Mouse (Mus musculus): Measurements from ENCODE around the gene Myo18a.

The Myo18a gene

GRCm38 (mm10) chr11:77771879-77772713 lies 9.1 kb downstream of the Myo18a start:
- DNase-seq (ENCODE audit: low spot score): no peak

GRCm38 (mm10) chr11:77775701-77776400 lies 12.8 kb downstream of the Myo18a start:
- peak; percentile 68 for DNase-seq (ENCODE audit: low spot score)

GRCm38 (mm10) chr11:77777436-77777835 lies 14.4 kb downstream of the Myo18a start:
- no peak for DNase-seq (ENCODE audit: low spot score)

- no peak for DNase-seq (ENCODE audit: low spot score)
Measured at GRCm38 (mm10) chr11:77777937-77778336, 14.9 kb downstream of the Myo18a start.

- no peak for DNase-seq (ENCODE audit: low spot score)
Measured at GRCm38 (mm10) chr11:77779240-77779639, 16.2 kb downstream of the Myo18a start.

GRCm38 (mm10) chr11:77781088-77781487 lies 18.0 kb downstream of the Myo18a start:
- DNase-seq (ENCODE audit: low spot score): peak; percentile 64

- no peak for DNase-seq (ENCODE audit: low spot score)
Measured at GRCm38 (mm10) chr11:77782104-77782815, 19.2 kb downstream of the Myo18a start.

GRCm38 (mm10) chr11:77783211-77783746 lies 20.2 kb downstream of the Myo18a start:
- DNase-seq (ENCODE audit: low spot score): no peak

GRCm38 (mm10) chr11:77783747-77784646 lies 21.0 kb downstream of the Myo18a start:
- DNase-seq (ENCODE audit: low spot score): peak; percentile 54

GRCm38 (mm10) chr11:77784894-77785293 lies 21.8 kb downstream of the Myo18a start:
- DNase-seq (ENCODE audit: low spot score): no peak

GRCm38 (mm10) chr11:77785396-77785767 lies 22.3 kb downstream of the Myo18a start:
- DNase-seq (ENCODE audit: low spot score): no peak

GRCm38 (mm10) chr11:77785768-77786561 lies 22.9 kb downstream of the Myo18a start:
- DNase-seq (ENCODE audit: low spot score): peak; percentile 74

GRCm38 (mm10) chr11:77787707-77788106 lies 24.7 kb downstream of the Myo18a start, which contains the start of gene Gm10277:
Gene Gm10277 (minus strand): TSS chr11:77787747.
- no peak for DNase-seq (ENCODE audit: low spot score)

- no peak for DNase-seq (ENCODE audit: low spot score)
Measured at GRCm38 (mm10) chr11:77789512-77789911, 26.5 kb downstream of the Myo18a start.

GRCm38 (mm10) chr11:77790286-77790685 lies 27.2 kb downstream of the Myo18a start:
- DNase-seq (ENCODE audit: low spot score): no peak

- DNase-seq (ENCODE audit: low spot score): no peak
Measured at GRCm38 (mm10) chr11:77791241-77791727, 28.2 kb downstream of the Myo18a start.

- DNase-seq (ENCODE audit: low spot score): peak; percentile 94
Measured at GRCm38 (mm10) chr11:77791752-77792565, 28.9 kb downstream of the Myo18a start.

GRCm38 (mm10) chr11:77792566-77792909 lies 29.5 kb downstream of the Myo18a start:
- DNase-seq (ENCODE audit: low spot score): no peak

- peak; percentile 98 for DNase-seq (ENCODE audit: low spot score)
Measured at GRCm38 (mm10) chr11:77793238-77793930, 30.3 kb downstream of the Myo18a start.
